Mouse (Mus musculus) olfactory bulb, adult 2 months (tissue): Measurements from ENCODE around the gene Abca4. TPM values are rescaled to one million over a fixed set of nuclear protein-coding genes. Genes with fewer than 3 reads are reported as not detected.

Experiments
- H3K27ac ChIP-seq: fragments of 200-500 bp; 2 replicates; pipeline ENCODE4 v1.5.1; 2012; ENCODE audit warnings: low read depth, low read length; ENCODE audit not compliant: insufficient read depth
- H3K4me1 ChIP-seq: fragments of 200-500 bp; 2 replicates; pipeline ENCODE4 v1.6.1; 2012; ENCODE audit warnings: low read length; ENCODE audit not compliant: control insufficient read depth, insufficient read depth
- H3K4me3 ChIP-seq: fragments of 200-500 bp; 2 replicates; pipeline ENCODE4 v1.5.1; 2012; ENCODE audit warnings: mild to moderate bottlenecking, low read depth, low read length, moderate library complexity; ENCODE audit not compliant: insufficient read depth
- CTCF ChIP-seq: fragments of 200-500 bp; IDR thresholded peaks from 2 replicates; pipeline ENCODE4 v1.5.1; 2012; ENCODE audit warnings: low read depth, mild to moderate bottlenecking, low read length, moderate library complexity; ENCODE audit not compliant: insufficient read depth
- POLR2A ChIP-seq: fragments of 200-500 bp; IDR thresholded peaks from 2 replicates; pipeline ENCODE4 v1.6.1; 2012; ENCODE audit warnings: mild to moderate bottlenecking, low read depth, low read length, moderate library complexity; ENCODE audit not compliant: insufficient read depth
- WGBS: fragments of 180-500 bp; shearing (Covaris S2); methylation state at CpG from one replicate; pipeline ENCODE4 v1.1.7; 2018; 5-methylcytosine and 5-hydroxymethylcytosine counted together
- polyA plus RNA-seq: library from polyadenylated mRNA; stranded (reverse); fragments of >200 nt; gene quantifications from 2 replicates; pipeline ENCODE4 v1.2.4, GENCODE M21; 2012; ENCODE audit warnings: low replicate concordance; ENCODE audit not compliant: missing spikeins, insufficient read depth, insufficient read length

The Abca4 gene
- polyA plus RNA-seq = not detected in 2 replicates

DNA sequence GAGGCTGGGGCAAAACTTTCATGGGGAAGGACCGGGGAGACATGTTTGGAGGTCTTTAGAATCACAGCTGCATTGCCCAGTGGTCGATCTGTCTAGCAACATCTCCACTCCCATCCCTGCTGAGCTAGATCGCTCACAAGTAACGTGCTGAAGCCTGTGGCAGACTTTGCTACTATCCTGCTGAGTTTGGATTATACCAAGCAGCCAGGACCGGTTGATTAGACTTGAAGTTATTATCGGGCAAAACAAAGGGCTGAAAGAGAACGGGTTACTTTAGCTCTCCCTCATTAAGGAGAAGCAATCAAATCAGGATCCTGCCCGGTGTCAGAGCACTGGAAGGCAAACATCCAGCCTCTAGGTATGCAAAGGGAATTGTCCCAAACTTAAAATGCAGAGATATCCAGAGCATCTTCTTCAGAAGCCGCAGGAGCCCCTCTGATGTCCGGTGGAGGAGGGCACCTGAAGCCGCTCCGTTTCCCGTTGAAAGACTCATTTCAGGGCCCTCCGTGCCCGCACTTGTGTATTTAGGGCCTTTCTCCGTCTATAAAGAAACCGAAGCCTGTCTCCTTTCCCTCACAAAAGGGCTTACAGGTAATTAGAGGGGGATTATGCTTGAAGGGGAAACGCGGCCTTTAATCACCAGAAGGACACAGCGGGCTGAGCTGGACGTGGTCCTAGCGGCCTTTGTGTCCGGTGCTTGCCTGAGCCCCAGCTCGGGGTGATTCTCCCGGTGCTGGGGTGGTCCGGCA lies at the start of gene Abca4:
Abca4 (plus strand) TSS at position 645 of the 749 bp plus-strand sequence.
- peaks cover 23% of the 10 kb centered on the region for H3K4me1 ChIP-seq
- no peak for TF ChIP-seq CTCF
- TF ChIP-seq POLR2A = no peak
- H3K27ac ChIP-seq = no peak within 1 kb of the TSS
- 40% methylated on average over 26 of the region's 26 CpGs for WGBS
- H3K4me3 ChIP-seq = no peak within 1 kb of the TSS

DNA sequence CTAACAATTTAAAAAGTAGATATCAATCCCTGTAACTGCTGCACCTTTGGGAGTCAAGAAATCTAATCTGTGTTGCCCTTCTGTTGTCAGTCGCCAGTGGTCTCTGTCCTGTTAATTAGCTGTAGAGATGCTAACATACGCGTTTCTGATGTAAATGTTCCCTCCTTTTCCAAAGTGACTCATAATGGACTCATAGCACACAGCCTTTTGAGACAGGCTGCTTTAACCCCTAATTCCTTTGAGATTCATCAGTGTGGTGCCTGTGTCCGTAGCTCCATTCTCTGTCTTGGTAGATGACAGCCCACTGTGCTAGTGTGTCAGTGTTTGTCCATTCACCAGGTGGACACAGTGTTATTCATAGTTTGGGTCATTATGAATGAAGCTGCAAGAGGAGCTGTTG lies 49.1 kb upstream of the Abca4 start:
- Histone ChIP-seq H3K27ac (no peak overlapping the region), H3K4me1 (no peaks in the 10 kb centered on the region), H3K4me3 (no peak overlapping the region)
- 51% methylated on average over 4 of the region's 4 CpGs for WGBS
- no peak for TF ChIP-seq CTCF
- TF ChIP-seq POLR2A = no peak

DNA sequence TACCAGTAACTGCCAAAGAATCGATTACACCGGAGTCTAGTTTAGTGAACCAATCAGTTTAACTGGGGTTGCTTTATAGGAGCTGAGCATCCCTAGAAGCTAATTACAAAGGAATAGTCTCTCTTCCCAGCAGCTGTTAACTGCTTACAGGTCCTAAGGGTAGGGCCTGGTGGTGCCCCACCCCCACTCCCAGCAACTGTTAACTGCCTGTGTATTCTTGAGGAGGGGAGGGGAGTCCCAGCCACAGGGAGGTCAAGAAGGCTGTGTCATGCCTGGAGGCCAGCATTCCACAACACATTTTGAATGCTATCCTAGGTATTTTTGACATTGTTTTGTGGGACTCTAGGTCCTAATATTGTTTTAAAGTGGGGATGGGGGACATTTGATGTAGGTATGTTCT lies 44.3 kb upstream of the Abca4 start:
- Histone ChIP-seq H3K4me1 (peaks cover 2% of the 10 kb centered on the region; the same call in 1 of the 2 replicates), H3K4me3 (no peak overlapping the region), H3K27ac (no peak overlapping the region)
- 81% methylated on average over 2 of the region's 2 CpGs for WGBS
- TF ChIP-seq POLR2A = no peak
- no peak for TF ChIP-seq CTCF

DNA sequence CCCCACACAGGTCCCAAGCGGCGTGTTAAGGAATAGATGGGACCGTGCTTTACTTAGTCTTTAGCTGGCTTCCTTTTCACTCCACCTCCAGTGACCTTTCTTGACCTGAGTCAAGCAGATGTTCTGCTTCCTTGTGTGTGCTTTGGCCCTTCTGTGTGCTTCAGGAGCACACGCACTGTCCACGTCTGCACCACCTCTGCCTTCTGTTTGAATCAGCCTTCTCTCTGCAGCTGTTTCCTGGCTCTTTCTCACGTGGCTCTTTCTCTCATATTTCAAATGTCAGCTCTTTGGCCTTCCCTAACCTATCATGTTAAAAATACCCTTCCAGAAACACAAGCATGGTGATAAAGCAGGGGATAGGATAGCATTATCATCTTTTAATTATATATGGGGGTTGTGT lies 42.7 kb upstream of the Abca4 start:
- Histone ChIP-seq H3K4me1 (peaks cover 2% of the 10 kb centered on the region; the same call in 1 of the 2 replicates), H3K27ac (no peak overlapping the region), H3K4me3 (no peak overlapping the region)
- 81% methylated on average over 6 of the region's 6 CpGs for WGBS
- TF ChIP-seq CTCF = no peak

DNA sequence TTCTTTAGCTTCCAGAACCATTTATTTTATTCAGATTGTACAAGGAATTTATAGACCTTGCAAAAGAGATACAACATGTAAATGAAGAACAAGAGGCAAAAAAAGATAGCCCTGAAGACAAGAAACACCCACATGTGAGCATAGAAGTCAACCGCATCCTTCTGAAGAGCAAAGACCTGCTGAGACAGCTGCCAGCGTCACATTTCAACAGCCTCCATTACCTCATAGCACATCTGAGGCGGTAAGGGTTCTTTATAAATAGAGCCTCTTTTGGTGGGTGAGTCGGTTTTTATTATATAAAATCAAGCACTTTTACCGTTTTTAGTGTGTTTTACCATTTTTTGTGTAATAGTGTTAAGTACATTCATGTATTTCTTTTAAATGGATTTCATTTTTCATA lies 34.4 kb upstream of the Abca4 start:
- Histone ChIP-seq H3K4me1 (no peaks in the 10 kb centered on the region), H3K27ac (no peak overlapping the region), H3K4me3 (no peak overlapping the region)
- TF ChIP-seq POLR2A = no peak
- no peak for TF ChIP-seq CTCF
- WGBS = 86% methylated on average over 5 of the region's 5 CpGs

DNA sequence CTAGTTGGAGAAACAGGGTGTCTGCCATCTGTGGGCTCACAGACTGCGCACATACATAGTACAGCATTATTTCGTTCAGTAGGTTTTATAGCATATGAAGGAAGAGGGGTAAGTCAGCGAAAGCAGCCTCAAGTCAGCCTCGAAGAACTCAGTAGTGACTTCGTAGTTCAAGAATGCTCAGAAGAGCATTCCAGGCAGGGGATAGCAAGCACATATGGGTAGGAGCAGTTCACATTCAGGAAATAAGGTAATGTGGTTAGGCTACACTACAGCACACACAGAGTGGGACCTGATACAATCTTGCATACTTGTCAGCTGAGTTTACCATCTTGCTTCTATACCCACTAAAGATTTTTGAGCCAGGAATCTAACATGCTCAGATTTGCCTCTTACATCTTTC lies 34.0 kb upstream of the Abca4 start:
- TF ChIP-seq POLR2A (no peak), CTCF (no peak)
- Histone ChIP-seq H3K4me3 (no peak overlapping the region), H3K4me1 (no peaks in the 10 kb centered on the region), H3K27ac (no peak overlapping the region)
- 92% methylated on average over 5 of the region's 5 CpGs for WGBS

DNA sequence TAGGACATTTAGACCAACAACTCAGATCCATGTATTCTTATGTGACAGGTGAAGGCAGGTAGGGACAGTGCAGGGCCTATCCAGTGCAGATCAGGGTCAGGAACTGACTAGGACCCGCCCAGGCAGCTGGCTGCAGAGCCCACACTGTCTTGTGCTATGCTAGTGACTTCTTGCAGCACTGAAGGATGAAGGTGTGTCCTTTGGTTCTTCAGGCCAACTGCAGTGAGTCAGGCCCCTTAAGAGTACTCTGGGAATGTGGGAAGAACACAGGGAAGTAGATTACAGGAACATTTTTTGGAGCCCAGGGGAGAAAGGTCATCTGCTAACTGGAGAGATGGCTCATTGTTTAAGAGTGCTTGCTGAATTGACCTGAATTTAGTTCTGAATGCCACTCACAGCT lies 31.8 kb upstream of the Abca4 start:
- 86% methylated on average over 1 of the region's 1 CpGs for WGBS
- no peak for TF ChIP-seq CTCF
- no peak for TF ChIP-seq POLR2A
- H3K4me1 ChIP-seq = no peaks in the 10 kb centered on the region

DNA sequence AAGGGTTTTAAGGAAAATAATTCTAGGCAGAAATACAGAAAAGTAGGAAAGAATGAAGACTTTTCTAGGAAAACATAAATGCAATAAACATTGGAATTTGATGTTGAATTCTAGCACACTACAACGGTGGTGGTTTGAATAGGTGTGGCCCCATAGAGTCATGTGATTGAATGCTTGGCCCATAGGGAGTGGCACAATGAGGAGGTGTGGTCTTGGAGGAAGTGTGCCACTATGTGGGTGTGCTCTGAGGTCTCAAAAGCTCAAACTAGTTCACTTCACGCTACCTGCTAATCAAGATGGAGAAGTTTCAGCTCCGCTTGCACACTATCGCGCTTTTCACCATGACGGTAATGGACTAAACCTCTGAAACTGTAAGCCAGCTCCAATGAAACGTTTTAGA lies 25.8 kb upstream of the Abca4 start:
- no peaks in the 10 kb centered on the region for H3K4me1 ChIP-seq
- TF ChIP-seq POLR2A (no peak), CTCF (no peak)
- no peak overlapping the region for H3K4me3 ChIP-seq
- no peak overlapping the region for H3K27ac ChIP-seq
- 96% methylated on average over 7 of the region's 7 CpGs for WGBS

More for the DNA sequence above, 31.8 kb upstream of the Abca4 start:
- Histone ChIP-seq H3K27ac (no peak overlapping the region), H3K4me3 (no peak overlapping the region)

DNA sequence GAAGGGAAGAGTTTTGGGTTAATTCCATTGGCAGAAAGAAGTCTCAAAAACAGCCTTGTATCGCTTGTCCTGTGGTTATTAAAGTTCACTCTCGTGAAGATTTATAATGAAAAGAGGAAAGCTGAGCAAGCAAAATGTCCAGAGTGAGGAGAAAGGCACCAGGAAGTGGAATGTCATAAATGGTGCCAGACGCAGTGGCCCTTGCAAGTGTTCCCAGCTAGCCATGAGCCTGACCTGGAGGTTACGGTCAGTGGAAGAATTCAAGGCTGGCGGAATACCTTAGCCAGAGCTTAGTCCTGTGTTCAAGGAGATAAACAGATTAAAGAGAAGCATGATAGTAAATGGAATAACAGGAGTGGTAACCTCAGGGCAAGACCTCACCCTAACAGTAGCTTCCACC lies 25.1 kb upstream of the Abca4 start:
- TF ChIP-seq CTCF (no peak), POLR2A (no peak)
- 90% methylated on average over 5 of the region's 5 CpGs for WGBS
- no peaks in the 10 kb centered on the region for H3K4me1 ChIP-seq
- H3K27ac ChIP-seq = no peak overlapping the region
- no peak overlapping the region for H3K4me3 ChIP-seq

DNA sequence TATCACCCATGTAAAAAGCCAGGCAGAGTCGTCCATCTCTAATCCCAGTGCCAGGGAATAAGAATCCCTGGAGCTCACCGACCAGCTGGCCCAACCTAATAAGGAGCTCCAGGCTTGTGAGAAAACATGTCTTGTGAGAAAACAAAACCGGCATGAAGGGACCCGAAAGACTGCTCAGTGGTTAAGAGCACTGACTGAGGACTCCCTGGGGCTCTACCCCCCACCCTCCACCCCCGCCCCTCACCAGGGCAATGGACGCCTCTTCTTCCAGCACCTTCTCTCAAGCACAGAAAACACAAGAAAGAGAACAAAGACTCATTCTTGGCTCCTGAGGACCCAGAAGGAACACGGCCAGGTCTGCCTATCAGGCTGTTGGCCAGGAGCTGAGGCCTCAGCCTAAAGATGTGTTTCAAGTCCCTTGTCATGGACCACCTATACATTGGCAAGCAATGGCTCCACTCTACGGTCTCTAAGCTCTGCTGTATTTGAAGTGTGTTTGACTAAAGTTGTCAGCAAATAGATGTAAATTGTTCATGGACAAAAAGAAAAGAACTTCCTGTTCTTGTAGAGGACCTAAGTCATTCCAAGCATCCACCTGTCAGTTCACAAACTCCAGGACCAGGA lies 23.1 kb upstream of the Abca4 start:
- no peak overlapping the region for H3K4me3 ChIP-seq
- no peak overlapping the region for H3K27ac ChIP-seq
- H3K4me1 ChIP-seq = no peaks in the 10 kb centered on the region
- TF ChIP-seq CTCF = no peak
- WGBS = 84% methylated on average over 8 of the region's 8 CpGs
